Mouse (Mus musculus) gastrocnemius, adult 8-10 months (tissue): ENCODE measurements around the gene Med12l. TPM values are rescaled to one million over a fixed set of nuclear protein-coding genes. Genes with fewer than 3 reads are reported as not detected.
"Not testable (repeated sequence)": the region's sequence is repeated elsewhere in the genome, so short reads cannot be mapped to it uniquely, and the experiment has no call there.

Experiments used
- DNase-seq, 2 experiments: peaks; one replicate each; pipeline ENCODE4 v3.0.0; 2022; ENCODE audit warnings: low spot score in 2 of 2
- total RNA-seq, 4 experiments: library from RNA; stranded (reverse); gene quantifications; 2 replicates each; pipeline ENCODE4 v1.2.4; 2022

Med12l gene
- total RNA-seq, 4 experiments from 2014 or later: 0.29 to 0.64 (median 0.34) TPM

DNA sequence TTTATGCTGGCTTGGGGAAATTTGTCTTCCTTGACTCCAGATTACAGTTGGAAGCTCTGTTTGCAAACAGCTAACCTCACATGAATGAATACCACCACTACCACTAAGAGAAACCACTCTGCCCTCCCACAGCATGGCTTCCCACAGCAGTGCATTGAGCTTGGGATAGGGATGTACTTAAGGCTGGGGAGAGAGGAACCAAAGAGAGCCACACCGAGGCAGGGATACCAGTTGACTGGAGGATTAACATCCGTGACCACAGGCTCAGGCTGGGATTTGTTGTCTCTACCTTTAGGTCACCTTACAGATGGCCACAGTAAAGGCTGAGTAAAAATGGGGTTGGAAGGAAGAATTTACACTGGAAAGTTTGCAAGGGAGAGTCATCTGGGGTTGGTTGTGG, 16.6 kb downstream of the Med12l start:
- no peak for DNase-seq

- DNase-seq: no peak
Measured at GRCm38 (mm10) chr3:59022971-59023370, 17.3 kb downstream of the Med12l start.

- no peak for DNase-seq
Measured at GRCm38 (mm10) chr3:59024531-59025192, 19.0 kb downstream of the Med12l start.

GRCm38 (mm10) chr3:59025193-59025535, 19.5 kb downstream of the Med12l start:
- no peak for DNase-seq

DNA sequence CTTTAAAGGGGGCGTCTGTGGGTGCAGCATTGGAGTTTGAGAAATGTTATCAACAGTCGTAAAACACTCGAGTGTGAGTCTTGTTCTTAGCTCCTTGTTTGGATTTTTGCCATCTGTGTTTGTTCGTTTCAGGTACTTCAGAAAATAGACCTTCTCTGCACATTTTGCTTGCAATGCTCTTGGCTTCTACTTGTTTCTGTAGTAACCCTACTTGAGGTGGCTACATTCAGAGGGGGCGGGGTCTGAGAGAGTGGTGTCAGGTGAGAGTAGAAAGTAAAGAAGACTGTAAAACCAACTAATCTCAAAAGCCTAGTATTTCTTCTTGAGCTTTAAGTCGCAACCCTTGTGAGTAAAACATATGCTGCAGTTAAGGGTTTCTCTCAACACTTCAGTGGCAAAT, 23.1 kb downstream of the Med12l start:
- no peak for DNase-seq

DNA sequence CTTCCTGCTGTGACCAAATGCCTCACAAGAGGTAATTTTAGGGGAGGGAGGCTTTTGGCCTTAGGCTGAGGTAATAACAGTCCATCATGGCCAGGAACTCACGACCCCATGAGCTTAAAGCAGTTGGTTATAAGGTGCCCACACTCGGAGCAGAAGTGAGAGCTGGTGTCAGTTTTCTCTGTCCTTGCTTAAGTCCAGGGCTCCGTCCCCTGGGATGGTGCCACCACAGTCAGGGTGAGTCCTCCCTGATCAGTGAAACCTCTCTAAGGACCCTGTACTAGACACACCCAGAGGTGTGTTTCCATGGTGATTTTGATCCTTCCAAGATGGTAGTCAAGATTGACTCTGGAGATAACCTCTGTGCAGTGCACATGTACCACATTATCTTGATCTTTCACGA, 25.4 kb downstream of the Med12l start:
- DNase-seq: no peak

GRCm38 (mm10) chr3:59041487-59041886, 35.9 kb downstream of the Med12l start:
- DNase-seq: no peak

DNA sequence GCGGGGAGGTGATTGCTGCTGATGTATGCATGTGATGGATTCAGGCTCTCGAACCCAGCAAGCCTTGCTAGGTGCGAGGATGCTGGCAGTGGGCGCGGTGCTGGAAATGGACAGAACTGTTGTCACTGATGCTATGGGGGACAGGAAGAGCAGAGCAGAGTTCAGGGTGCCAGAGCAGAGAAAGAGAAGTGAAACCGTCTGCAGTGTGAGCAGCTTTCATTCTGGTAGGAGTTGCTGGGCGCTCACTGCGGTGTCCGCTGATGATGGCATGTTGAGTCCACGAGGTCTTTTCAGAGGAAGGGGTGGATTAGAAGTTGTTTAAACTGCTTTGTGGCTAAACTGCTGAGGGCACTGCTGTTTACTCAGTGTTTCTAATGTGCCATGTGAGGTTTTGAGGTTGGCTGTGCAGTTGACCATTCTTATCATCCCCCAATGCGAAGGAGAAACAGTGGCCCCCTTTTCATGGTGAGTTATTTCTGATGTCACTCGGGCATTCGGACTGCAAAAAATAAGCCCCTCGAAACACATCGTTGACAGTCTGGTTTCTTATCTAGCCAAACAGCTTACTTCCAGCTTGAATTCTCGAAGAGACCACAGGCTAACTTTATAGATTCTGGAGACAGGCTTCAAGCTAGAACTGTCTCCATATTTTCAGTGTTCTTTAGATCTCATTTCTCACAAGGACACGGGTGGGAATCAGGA, 49.4 kb downstream of the Med12l start:
- no peak for DNase-seq

GRCm38 (mm10) chr3:59059022-59059541, 53.5 kb downstream of the Med12l start:
- peak; percentile 6 to 18 for DNase-seq

- DNase-seq: no peak
Measured at GRCm38 (mm10) chr3:59060131-59060530, 54.5 kb downstream of the Med12l start.

DNA sequence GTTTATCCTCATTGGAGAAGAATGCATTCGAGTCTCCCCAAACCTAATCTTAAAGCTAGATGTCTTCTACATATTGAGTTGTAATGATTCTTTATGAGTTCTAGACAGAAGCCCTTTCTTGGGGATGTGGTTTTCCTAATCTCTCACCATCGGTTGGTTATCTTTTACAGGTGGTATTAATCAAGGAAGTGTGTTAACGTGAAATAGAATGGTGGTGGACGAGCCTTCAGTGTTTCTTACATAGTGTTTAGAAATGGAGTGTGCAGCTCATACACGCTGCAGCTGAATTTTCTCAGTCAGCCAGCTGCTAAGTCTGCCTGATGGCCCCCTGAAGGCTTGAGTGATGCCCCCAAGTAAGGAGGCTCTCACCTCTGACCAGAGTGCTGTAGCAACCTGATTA, 56.5 kb downstream of the Med12l start:
- DNase-seq: no peak

DNA sequence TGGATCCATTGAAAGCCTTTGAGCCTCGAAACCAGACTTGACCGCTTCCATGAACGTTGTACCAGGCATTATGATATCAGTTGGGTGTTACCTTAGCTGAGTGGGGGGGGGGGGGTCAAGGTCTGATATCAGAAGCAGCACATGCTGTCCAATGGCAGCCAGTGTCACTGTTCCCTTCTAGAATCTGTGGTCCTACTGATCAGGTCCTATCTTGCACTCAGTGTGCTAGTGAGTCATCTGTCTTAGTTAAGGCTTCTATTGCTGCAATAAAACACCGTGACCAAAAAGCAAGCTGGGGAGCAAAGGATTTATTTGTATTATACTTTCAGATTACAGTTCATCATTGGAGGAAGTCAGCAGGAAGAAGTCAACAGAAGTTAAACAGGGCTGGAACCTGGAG, 57.8 kb downstream of the Med12l start:
- DNase-seq: no peak

- DNase-seq: no peak
Measured at GRCm38 (mm10) chr3:59065937-59066336, 60.3 kb downstream of the Med12l start.

GRCm38 (mm10) chr3:59066558-59067294, 61.1 kb downstream of the Med12l start:
- DNase-seq: no peak

DNA sequence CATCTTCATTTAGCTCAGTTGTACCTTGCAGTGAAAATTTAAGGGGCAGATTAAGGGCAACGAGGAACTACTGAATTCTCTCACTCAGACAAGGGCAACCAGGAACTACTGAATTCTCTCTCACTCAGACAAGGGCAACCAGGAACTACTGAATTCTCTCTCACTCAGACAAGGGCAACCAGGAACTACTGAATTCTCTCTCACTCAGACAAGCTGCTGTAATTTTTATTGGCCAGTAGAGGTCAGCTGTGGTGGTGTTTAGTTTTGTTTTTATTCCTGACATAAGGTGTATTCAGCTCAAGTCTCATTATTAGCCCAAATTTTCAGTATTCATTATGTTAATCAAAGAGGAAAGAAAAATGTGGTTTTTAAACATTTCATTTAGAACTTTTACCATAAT, 63.4 kb downstream of the Med12l start:
- DNase-seq: not testable (repeated sequence)

DNA sequence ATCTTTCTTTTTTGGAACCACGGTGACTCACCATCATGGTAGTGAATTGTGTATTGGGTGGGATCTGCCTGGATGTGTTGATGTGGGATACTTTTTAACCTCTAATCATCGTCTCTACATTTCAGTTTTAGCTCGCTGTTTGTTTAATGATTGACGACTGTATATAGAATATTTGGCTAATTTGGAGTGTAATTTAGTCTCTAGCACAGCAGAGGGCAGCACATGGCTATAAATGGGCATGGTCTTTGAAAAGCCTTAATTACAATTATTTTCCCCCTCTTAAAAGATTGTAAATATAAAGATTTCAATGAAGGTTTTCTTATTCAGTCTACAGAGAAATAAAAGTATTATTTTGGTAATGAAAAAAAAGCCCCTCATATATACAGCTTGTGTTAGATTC, 71.7 kb downstream of the Med12l start:
- no peak for DNase-seq

DNA sequence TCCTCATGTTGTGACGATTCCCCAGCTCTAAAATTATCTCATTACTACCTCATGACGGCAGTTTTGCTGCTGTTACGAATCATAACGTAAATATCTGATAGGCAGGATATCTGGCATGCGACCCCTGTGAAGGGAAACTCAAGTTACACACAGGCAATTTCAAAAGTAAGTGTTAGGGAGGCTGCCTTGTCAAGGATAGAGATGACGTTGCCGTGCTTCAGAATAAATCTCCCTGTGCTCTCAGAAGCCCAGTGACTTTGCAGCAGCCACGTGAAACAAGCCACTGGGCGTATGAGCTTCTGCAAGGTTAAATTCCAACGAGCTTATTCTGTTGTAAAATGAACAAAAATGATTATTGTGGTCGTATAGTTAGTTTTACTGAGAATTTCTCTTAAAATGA, 73.0 kb downstream of the Med12l start:
- no peak for DNase-seq

- no peak for DNase-seq
Measured at GRCm38 (mm10) chr3:59079327-59079726, 73.7 kb downstream of the Med12l start.

DNA sequence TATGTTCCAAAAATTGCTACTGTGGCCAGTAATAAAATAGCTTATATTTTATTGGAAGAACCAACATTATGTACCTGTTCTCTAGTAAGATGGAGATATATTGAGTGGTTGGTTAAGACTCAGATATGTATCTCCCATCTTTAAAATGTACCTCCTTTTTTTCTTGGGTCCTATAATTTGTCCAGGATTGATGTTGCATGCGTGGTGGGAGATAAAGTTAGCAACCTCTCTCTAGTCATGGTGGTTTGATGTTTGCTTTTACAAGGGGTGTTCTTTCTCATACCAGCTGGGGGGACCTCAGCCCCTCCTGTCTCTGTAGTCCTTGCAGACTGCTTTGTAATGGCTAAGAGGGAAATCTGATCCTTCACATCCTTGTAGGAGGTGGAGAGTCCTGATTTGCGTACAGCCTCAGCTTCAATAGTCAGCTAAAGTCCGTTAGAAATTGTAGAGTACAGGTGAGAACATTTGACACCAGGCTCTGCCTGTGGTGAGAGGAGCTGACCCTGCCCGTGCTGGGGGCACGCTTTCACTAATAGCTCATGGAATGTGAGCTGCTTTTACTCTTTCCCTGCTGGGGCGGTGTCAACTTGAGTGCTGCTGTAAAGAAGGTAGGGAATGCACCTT, 74.8 kb downstream of the Med12l start:
- DNase-seq: no peak

DNA sequence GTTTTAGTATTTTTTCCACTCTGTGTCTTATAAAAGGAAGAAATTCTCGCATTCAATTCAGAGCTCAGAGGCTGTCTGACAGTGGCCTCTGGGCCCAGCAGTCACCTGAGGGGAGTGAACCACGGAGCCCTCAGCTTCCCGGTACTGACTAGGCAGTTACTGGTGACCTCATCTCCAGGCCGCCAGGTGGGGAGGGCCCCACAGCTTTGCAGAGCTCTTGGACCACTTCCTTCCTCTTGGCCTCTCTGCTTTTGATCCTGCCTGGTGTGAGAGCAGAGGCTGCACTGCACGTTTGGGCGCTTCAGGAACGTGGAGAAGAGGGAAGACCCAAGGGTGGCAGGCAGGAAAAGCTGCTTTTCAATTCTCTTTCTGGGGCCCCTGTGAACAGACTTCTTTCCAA, 75.3 kb downstream of the Med12l start:
- no peak for DNase-seq

DNA sequence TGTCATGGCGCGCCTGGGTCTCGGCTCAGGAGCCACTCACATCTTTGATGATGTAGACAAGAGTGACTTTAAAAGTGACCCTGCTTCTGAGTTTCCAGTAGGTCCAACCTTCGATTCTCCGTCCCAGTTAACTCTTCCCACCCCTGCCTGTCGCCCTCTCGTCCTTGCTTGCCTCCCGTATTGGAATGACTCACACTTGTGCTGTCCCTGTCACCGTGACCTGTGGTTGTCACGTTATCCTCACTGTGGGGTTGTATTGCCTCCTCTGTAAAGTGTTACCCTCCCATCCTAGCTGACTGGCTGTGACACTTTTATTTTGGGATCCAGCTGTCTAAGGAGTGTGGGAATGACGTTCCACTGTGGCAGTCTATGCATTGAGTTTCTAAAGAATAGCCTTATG, 87.1 kb downstream of the Med12l start:
- DNase-seq: no peak

DNA sequence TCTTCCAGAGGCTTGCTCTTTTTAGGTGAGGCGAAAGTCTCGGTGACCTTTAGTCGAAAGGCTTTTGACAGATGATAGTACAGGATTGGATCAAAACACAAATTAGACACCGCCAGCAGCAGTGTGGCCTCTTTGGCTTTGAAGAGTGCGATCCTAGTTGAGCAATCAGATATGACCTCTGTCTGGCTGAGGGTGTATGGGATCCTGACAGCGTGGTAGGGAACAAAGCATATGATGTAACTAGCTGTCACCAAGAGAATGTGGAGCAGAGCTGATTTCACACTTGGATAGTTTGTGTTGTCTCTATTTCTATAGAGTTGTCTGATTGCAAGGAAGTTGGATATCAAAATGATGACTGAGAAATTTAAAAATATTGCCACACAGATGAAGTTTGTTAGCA, 91.8 kb downstream of the Med12l start:
- DNase-seq: no peak
